Mouse (Mus musculus) fat pad, adult 2 months (tissue): ENCODE data around the gene Hoxd4.

Source experiments
- DNase-seq: peaks from one replicate; pipeline ENCODE4 v3.0.0-alpha.2; 2011; ENCODE audit warnings: low read depth, low spot score; ENCODE audit errors: extremely low read depth

The Hoxd4 gene

DNA sequence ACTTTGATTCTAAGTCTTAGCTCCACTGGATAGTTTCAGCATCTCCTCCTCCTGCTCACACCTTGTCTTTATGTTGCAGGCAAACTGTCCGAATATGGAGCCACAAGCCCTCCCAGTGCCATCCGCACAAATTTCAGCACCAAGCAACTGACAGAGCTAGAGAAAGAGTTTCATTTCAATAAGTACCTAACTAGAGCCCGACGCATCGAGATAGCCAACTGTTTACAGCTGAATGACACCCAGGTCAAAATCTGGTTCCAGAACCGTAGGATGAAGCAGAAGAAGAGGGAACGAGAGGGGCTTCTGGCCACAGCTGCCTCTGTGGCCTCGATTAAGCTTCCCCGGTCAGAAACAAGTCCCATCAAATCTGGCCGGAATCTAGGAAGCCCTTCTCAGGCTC, 52.2 kb downstream of the Hoxd4 start:
- no peak for DNase-seq

DNA sequence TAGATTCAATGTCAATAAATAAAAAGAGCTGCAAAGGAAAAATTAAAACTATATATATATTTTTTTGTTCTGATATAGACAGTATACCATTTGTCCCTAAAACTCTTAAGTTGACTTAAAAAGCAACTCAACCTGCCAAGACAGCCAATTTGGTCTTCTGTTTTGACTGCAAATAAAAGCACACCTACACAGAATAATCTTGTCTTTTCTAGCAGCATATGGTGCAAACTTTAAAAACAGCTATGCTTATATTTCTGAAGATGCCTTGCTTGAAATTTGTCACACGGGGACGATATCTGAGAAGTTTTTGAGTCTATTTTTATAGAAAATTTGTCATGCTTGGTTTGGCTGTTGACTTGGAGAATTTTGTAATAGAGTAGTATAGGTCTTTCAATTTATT, 62.6 kb downstream of the Hoxd4 start:
- DNase-seq, result no peak

DNA sequence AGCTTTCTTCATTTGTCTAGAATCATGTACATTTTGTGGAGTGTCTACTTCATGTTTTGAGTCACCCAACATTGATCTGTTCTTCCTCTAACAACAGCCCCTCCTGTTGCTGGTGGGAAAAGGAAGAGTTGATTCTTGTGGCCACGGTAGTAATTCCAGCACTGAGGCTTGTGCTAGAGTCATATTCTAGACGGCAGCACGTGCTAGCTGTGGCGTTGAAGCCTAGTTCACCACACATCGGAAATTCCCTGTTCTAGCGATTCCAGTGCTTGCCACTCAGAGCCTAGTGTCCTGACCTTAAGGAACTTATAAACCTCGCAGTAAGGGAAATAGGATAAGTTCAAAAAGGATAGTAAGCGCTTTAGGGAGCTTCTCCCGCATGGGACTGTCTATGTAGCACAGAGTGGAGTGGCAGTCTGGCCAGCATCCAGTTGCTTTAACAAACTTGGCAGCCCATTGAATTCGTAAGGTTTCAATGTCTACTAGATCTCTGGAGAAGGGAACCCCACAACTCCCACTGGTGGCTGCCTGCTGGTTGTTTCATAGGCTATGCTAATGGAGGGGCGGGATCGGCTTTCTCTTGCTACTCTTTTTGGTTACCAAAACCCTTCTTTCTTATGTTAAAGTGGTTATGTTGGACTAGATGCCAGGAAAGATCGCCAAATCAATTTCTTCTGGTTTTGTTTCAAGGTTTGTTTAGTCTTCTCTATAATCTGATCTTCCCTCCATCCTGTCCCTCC, 66.0 kb downstream of the Hoxd4 start:
- DNase-seq, result no peak
